Mouse (Mus musculus): ENCODE data around the gene Tcf20. TPM values are rescaled to one million over a fixed set of nuclear protein-coding genes. Genes with fewer than 3 reads are reported as not detected.

Gene Tcf20
- polyA plus RNA-seq, 1 experiment from 2014 or later: 4.0 TPM

- H3K27ac ChIP-seq (ENCODE audit: low read length): no peak overlapping the region
- peaks cover 28% of the 10 kb centered on the region for H3K4me1 ChIP-seq (ENCODE audit: control insufficient read depth, insufficient read depth, low read length)
- H3K9ac ChIP-seq (ENCODE audit: low read length): no peak overlapping the region
- no peaks in the 10 kb centered on the region for H3K9me3 ChIP-seq (replicated peaks; ENCODE audit: control insufficient read depth, low read length)
- H3K36me3 ChIP-seq (ENCODE audit: control insufficient read depth, insufficient read depth): no peaks in the 10 kb centered on the region
- 63% methylated on average over 7 of the region's 7 CpGs for WGBS
- no peak overlapping the region for H3K4me3 ChIP-seq (ENCODE audit: low read length)
- H3K27me3 ChIP-seq (ENCODE audit: control insufficient read depth, insufficient read depth, low read length): no peaks in the 10 kb centered on the region
- no peak for ATAC-seq (replicated peaks; ENCODE audit: extremely low read depth, insufficient read depth, low FRiP score)
- no peak overlapping the region for H3K4me2 ChIP-seq (ENCODE audit: low read depth, low read length)
These were observed 83.1 kb downstream of the Tcf20 start for GRCm38 (mm10) chr15:82904526-82904925.

DNA sequence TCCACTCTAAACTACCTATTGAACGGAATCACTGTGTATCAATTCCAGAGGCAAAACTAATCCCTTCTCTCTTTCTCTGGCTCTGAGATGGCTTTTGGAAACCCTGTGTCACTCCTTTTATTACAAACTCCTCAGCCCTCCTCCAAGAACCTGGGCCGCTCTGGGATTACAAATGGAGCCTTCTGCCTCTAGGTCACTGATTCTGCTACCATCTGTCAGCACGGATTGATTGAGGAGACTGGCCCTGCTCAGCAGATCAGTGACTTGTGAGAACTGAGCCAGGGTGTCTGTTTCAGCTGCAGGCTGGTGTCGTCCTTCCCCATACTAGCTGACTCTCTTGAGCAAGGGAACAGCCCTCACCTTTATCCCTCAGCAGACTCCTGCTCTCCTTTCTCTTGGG, 85.2 kb downstream of the Tcf20 start:
- H3K36me3 ChIP-seq (ENCODE audit: control insufficient read depth, insufficient read depth): no peaks in the 10 kb centered on the region
- H3K9me3 ChIP-seq (replicated peaks; ENCODE audit: control insufficient read depth, low read length): no peaks in the 10 kb centered on the region
- H3K27ac ChIP-seq (ENCODE audit: low read length): no peak overlapping the region
- no peaks in the 10 kb centered on the region for H3K27me3 ChIP-seq (ENCODE audit: control insufficient read depth, insufficient read depth, low read length)
- H3K9ac ChIP-seq (ENCODE audit: low read length): no peak overlapping the region
- H3K4me3 ChIP-seq (ENCODE audit: low read length): no peak overlapping the region
- no peak for ATAC-seq (replicated peaks; ENCODE audit: extremely low read depth, insufficient read depth, low FRiP score)
- no peak overlapping the region for H3K4me2 ChIP-seq (ENCODE audit: low read depth, low read length)
- peaks cover 37% of the 10 kb centered on the region for H3K4me1 ChIP-seq (ENCODE audit: control insufficient read depth, insufficient read depth, low read length)
- 69% methylated on average over 4 of the region's 4 CpGs for WGBS

DNA sequence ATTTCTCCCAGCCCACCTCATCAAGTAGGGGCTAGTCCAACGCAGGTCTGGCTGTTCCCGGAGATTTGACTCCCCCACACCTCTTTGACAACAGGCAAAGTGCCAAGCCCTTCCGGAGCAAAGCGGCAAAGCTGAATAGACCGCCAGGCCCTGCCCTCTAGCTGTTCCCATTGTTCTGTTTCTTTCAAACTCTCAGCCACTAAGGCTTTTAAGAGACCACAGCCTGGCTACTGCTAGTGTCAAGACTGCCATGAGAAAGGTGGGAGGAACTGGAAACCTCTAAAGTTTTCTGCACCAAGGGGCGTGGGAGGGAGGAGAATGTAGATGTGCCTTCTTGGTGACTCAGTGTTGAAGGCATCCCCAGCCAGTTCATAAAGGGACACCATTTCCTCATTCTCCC, 86.4 kb downstream of the Tcf20 start:
- ATAC-seq (replicated peaks; ENCODE audit: extremely low read depth, insufficient read depth, low FRiP score): no peak
- no peak overlapping the region for H3K9ac ChIP-seq (ENCODE audit: low read length)
- H3K4me2 ChIP-seq (ENCODE audit: low read depth, low read length): no peak overlapping the region
- no peak overlapping the region for H3K4me3 ChIP-seq (ENCODE audit: low read length)
- peaks cover 33% of the 10 kb centered on the region for H3K4me1 ChIP-seq (ENCODE audit: control insufficient read depth, insufficient read depth, low read length)
- no peaks in the 10 kb centered on the region for H3K27me3 ChIP-seq (ENCODE audit: control insufficient read depth, insufficient read depth, low read length)
- no peaks in the 10 kb centered on the region for H3K9me3 ChIP-seq (replicated peaks; ENCODE audit: control insufficient read depth, low read length)
- H3K27ac ChIP-seq (ENCODE audit: low read length): no peak overlapping the region
- WGBS: 18% methylated on average over 6 of the region's 6 CpGs
- no peaks in the 10 kb centered on the region for H3K36me3 ChIP-seq (ENCODE audit: control insufficient read depth, insufficient read depth)

- Histone ChIP-seq H3K36me3 (ENCODE audit: control insufficient read depth, insufficient read depth) (no peaks in the 10 kb centered on the region), H3K4me3 (ENCODE audit: low read length) (no peak overlapping the region), H3K4me1 (ENCODE audit: control insufficient read depth, insufficient read depth, low read length) (peaks cover 29% of the 10 kb centered on the region), H3K27ac (ENCODE audit: low read length) (no peak overlapping the region; the same call in 1 of the 2 replicates), H3K9ac (ENCODE audit: low read length) (peak overlapping the region; percentile 95), H3K4me2 (ENCODE audit: low read depth, low read length) (peak overlapping the region; percentile 93), H3K27me3 (ENCODE audit: control insufficient read depth, insufficient read depth, low read length) (no peaks in the 10 kb centered on the region), H3K9me3 (replicated peaks; ENCODE audit: control insufficient read depth, low read length) (no peaks in the 10 kb centered on the region)
- ATAC-seq (replicated peaks; ENCODE audit: extremely low read depth, insufficient read depth, low FRiP score): no peak
- WGBS: 35% methylated on average over 3 of the region's 3 CpGs
These were observed 87.3 kb downstream of the Tcf20 start for GRCm38 (mm10) chr15:82900331-82900730.

GRCm38 (mm10) chr15:82899676-82900301, 87.9 kb downstream of the Tcf20 start:
- H3K9ac ChIP-seq (ENCODE audit: low read length): peak overlapping the region; percentile 95
- H3K4me3 ChIP-seq (ENCODE audit: low read length): peak overlapping the region; percentile 98
- 2% methylated on average over 42 of the region's 56 CpGs for WGBS
- H3K27ac ChIP-seq (ENCODE audit: low read length): peak overlapping the region; percentile 92
- H3K4me1 ChIP-seq (ENCODE audit: control insufficient read depth, insufficient read depth, low read length): peaks cover 29% of the 10 kb centered on the region
- ATAC-seq (replicated peaks; ENCODE audit: extremely low read depth, insufficient read depth, low FRiP score): peak; percentile 91
- no peaks in the 10 kb centered on the region for H3K27me3 ChIP-seq (ENCODE audit: control insufficient read depth, insufficient read depth, low read length)
- H3K36me3 ChIP-seq (ENCODE audit: control insufficient read depth, insufficient read depth): no peaks in the 10 kb centered on the region
- no peaks in the 10 kb centered on the region for H3K9me3 ChIP-seq (replicated peaks; ENCODE audit: control insufficient read depth, low read length)
- H3K4me2 ChIP-seq (ENCODE audit: low read depth, low read length): peak overlapping the region; percentile 93

DNA sequence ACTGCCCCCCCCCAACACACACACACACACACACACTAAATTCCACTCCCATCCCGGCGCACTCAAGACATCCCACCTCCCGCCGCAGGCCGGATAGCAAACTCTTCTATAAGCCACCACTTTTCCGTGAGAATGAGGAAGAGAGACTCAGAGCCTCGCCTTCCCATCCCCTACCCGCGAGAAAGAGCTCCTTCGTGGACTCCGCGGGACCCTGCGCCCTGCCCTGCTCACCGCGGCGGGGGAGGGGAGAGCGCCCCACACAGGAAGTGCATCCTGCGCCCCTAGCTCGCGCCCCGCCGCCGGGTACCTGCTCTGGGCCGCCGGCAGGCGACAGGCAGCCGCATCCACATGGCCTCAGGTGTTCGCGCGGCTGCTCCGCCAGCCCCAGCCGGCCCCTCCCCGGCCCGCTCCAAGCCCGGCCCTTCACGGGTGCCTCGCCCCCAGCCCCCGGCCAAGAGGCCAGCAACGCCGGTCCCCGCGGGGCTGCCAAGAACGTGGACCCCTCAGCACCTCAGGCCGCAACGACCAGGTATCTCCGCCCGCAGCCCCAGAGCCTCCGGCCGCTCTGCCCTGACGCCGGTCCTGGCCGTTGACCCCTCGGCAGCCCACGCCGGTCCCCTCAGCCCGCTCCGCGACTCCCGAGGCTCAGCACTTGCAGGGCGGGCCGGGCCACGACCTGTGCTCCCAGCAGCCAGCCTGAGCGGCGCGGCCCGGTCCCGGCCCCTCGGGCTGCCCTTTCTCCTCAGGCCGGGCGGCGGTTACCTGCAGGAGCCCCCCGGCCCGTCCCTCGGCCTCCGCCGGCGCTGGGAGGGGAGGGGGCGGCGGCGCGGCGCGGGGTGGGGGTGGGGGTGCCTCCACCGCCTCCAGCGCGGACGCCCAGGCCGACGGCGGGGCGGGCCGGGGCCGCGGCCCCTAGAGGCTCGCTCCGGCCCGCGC, 88.7 kb downstream of the Tcf20 start:
- Histone ChIP-seq H3K9me3 (replicated peaks; ENCODE audit: control insufficient read depth, low read length) (no peaks in the 10 kb centered on the region), H3K4me1 (ENCODE audit: control insufficient read depth, insufficient read depth, low read length) (peaks cover 29% of the 10 kb centered on the region)
- ATAC-seq (replicated peaks; ENCODE audit: extremely low read depth, insufficient read depth, low FRiP score): peak; percentile 67

GRCm38 (mm10) chr15:82898141-82898739, 89.4 kb downstream of the Tcf20 start:
- H3K4me1 ChIP-seq (ENCODE audit: control insufficient read depth, insufficient read depth, low read length): peaks cover 29% of the 10 kb centered on the region

More for the DNA sequence above, 88.7 kb downstream of the Tcf20 start:
- Histone ChIP-seq H3K27ac (ENCODE audit: low read length) (peak overlapping the region; percentile 92), H3K4me2 (ENCODE audit: low read depth, low read length) (peak overlapping the region; percentile 93), H3K4me3 (ENCODE audit: low read length) (peak overlapping the region; percentile 98), H3K9ac (ENCODE audit: low read length) (peak overlapping the region; percentile 95), H3K36me3 (ENCODE audit: control insufficient read depth, insufficient read depth) (no peaks in the 10 kb centered on the region), H3K27me3 (ENCODE audit: control insufficient read depth, insufficient read depth, low read length) (no peaks in the 10 kb centered on the region)
- WGBS: under 1% methylated on average over 60 of the region's 98 CpGs

GRCm38 (mm10) chr15:82896336-82896735, 91.3 kb downstream of the Tcf20 start:
- 45% methylated on average over 1 of the region's 1 CpGs for WGBS
- Histone ChIP-seq H3K9me3 (replicated peaks; ENCODE audit: control insufficient read depth, low read length) (no peaks in the 10 kb centered on the region), H3K4me1 (ENCODE audit: control insufficient read depth, insufficient read depth, low read length) (peaks cover 22% of the 10 kb centered on the region), H3K4me3 (ENCODE audit: low read length) (no peak overlapping the region), H3K4me2 (ENCODE audit: low read depth, low read length) (no peak overlapping the region), H3K9ac (ENCODE audit: low read length) (no peak overlapping the region), H3K27me3 (ENCODE audit: control insufficient read depth, insufficient read depth, low read length) (no peaks in the 10 kb centered on the region), H3K36me3 (ENCODE audit: control insufficient read depth, insufficient read depth) (no peaks in the 10 kb centered on the region), H3K27ac (ENCODE audit: low read length) (no peak overlapping the region)
- ATAC-seq (replicated peaks; ENCODE audit: extremely low read depth, insufficient read depth, low FRiP score): no peak

More at GRCm38 (mm10) chr15:82898141-82898739, 89.4 kb downstream of the Tcf20 start:
- Histone ChIP-seq H3K27me3 (ENCODE audit: control insufficient read depth, insufficient read depth, low read length) (no peaks in the 10 kb centered on the region), H3K36me3 (ENCODE audit: control insufficient read depth, insufficient read depth) (no peaks in the 10 kb centered on the region), H3K9ac (ENCODE audit: low read length) (peak overlapping the region; percentile 95), H3K27ac (ENCODE audit: low read length) (peak overlapping the region; percentile 92; the same call in 1 of the 2 replicates), H3K9me3 (replicated peaks; ENCODE audit: control insufficient read depth, low read length) (no peaks in the 10 kb centered on the region), H3K4me3 (ENCODE audit: low read length) (peak overlapping the region; percentile 98), H3K4me2 (ENCODE audit: low read depth, low read length) (peak overlapping the region; percentile 93)
- no peak for ATAC-seq (replicated peaks; ENCODE audit: extremely low read depth, insufficient read depth, low FRiP score)
- 24% methylated on average over 11 of the region's 11 CpGs for WGBS
